Mouse (Mus musculus): ENCODE results near the gene Gm20509. TPM values are rescaled to one million over a fixed set of nuclear protein-coding genes. Genes with fewer than 3 reads are reported as not detected.

Gm20509 gene
- polyA plus RNA-seq, 1 experiment = not detected

GRCm38 (mm10) chr9:73154347-73154746 lies 52.1 kb downstream of the Gm20509 start:
- no peak overlapping the region for H3K4me3 ChIP-seq (ENCODE audit: low read depth, low read length)
- TF ChIP-seq POLR2A (IDR thresholded peaks at IDR 0.05; ENCODE audit: insufficient read depth, low read length) (no peak), CTCF (IDR thresholded peaks at IDR 0.05; ENCODE audit: low read depth, low read length) (no peak), EP300 (IDR thresholded peaks at IDR 0.05; ENCODE audit: insufficient read depth, low read depth, low read length) (no peak)
- H3K27me3 ChIP-seq (ENCODE audit: control insufficient read depth, insufficient read depth, low read length, poor library complexity, severe bottlenecking) = no peaks in the 10 kb centered on the region
- no peak overlapping the region for H3K9ac ChIP-seq (ENCODE audit: low read depth, poor library complexity, severe bottlenecking)
- no peaks in the 10 kb centered on the region for H3K36me3 ChIP-seq (ENCODE audit: control insufficient read depth, insufficient read depth, low read length, poor library complexity, severe bottlenecking)
- no peaks in the 10 kb centered on the region; the same call in 1 of the 2 replicates for H3K9me3 ChIP-seq (replicated peaks; ENCODE audit: control insufficient read depth, insufficient read depth, low read length, poor library complexity, severe bottlenecking)
- H3K4me1 ChIP-seq (ENCODE audit: control insufficient read depth, insufficient read depth, low read length) = no peaks in the 10 kb centered on the region
- no peak overlapping the region for H3K27ac ChIP-seq (ENCODE audit: insufficient read depth, low read length)

DNA sequence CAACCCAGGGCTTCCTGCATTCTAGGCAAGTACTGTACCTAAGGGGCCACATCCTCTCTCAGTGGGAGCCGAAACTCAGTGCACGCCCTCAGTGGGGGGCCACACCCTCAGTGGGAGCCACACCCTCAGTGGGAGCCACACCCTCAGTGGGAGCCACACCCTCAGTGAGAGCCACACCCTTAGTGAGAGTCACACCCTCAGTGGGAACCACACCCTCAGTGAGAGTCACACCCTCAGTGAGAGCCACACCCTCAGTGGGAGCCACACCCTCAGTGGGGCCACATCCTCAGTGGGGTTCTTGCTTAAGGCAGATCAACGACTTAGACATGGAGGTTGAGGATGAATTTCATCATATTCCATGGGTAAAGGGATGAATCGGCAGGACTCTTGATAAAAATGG lies 55.7 kb downstream of the Gm20509 start:
- Histone ChIP-seq H3K36me3 (ENCODE audit: control insufficient read depth, insufficient read depth, low read length, poor library complexity, severe bottlenecking) (no peaks in the 10 kb centered on the region), H3K27ac (ENCODE audit: insufficient read depth, low read length) (no peak overlapping the region; the same call in 1 of the 2 replicates), H3K27me3 (ENCODE audit: control insufficient read depth, insufficient read depth, low read length, poor library complexity, severe bottlenecking) (no peaks in the 10 kb centered on the region), H3K9ac (ENCODE audit: low read depth, poor library complexity, severe bottlenecking) (no peak overlapping the region), H3K9me3 (replicated peaks; ENCODE audit: control insufficient read depth, insufficient read depth, low read length, poor library complexity, severe bottlenecking) (no peaks in the 10 kb centered on the region), H3K4me1 (ENCODE audit: control insufficient read depth, insufficient read depth, low read length) (no peaks in the 10 kb centered on the region), H3K4me3 (ENCODE audit: low read depth, low read length) (no peak overlapping the region)
- TF ChIP-seq CTCF (IDR thresholded peaks at IDR 0.05; ENCODE audit: low read depth, low read length) (no peak), EP300 (IDR thresholded peaks at IDR 0.05; ENCODE audit: insufficient read depth, low read depth, low read length) (no peak), POLR2A (IDR thresholded peaks at IDR 0.05; ENCODE audit: insufficient read depth, low read length) (no peak)

DNA sequence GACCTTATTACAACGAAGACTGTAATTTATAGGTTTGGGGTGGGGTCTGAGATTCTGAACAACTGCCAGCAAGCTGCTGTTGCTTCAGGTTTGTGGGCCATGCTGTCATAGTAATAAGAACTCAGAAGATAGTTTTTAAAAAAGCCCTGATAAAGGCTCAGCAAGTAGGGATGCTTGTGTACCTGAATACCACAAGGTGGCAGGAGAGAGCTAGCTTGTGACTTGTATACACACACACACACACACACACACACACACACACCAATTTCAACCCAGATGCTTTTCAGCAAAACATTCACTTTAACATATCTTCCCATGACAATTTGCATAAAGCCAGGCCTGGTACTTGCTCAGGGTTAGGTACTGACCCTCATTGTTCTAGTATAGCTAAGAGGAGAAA lies 57.0 kb downstream of the Gm20509 start:
- TF ChIP-seq POLR2A (IDR thresholded peaks at IDR 0.05; ENCODE audit: insufficient read depth, low read length) = no peak
- no peak for TF ChIP-seq CTCF (IDR thresholded peaks at IDR 0.05; ENCODE audit: low read depth, low read length)
- no peak for TF ChIP-seq EP300 (IDR thresholded peaks at IDR 0.05; ENCODE audit: insufficient read depth, low read depth, low read length)
- H3K27ac ChIP-seq (ENCODE audit: insufficient read depth, low read length) = no peak overlapping the region
- H3K9ac ChIP-seq (ENCODE audit: low read depth, poor library complexity, severe bottlenecking) = no peak overlapping the region
- no peaks in the 10 kb centered on the region for H3K4me1 ChIP-seq (ENCODE audit: control insufficient read depth, insufficient read depth, low read length)
- no peaks in the 10 kb centered on the region for H3K9me3 ChIP-seq (replicated peaks; ENCODE audit: control insufficient read depth, insufficient read depth, low read length, poor library complexity, severe bottlenecking)
- H3K4me3 ChIP-seq (ENCODE audit: low read depth, low read length) = no peak overlapping the region
- no peaks in the 10 kb centered on the region for H3K27me3 ChIP-seq (ENCODE audit: control insufficient read depth, insufficient read depth, low read length, poor library complexity, severe bottlenecking)
- H3K36me3 ChIP-seq (ENCODE audit: control insufficient read depth, insufficient read depth, low read length, poor library complexity, severe bottlenecking) = no peaks in the 10 kb centered on the region

GRCm38 (mm10) chr9:73162571-73163333 lies 60.5 kb downstream of the Gm20509 start:
- no peaks in the 10 kb centered on the region for H3K36me3 ChIP-seq (ENCODE audit: control insufficient read depth, insufficient read depth, low read length, poor library complexity, severe bottlenecking)
- H3K9me3 ChIP-seq (replicated peaks; ENCODE audit: control insufficient read depth, insufficient read depth, low read length, poor library complexity, severe bottlenecking) = no peaks in the 10 kb centered on the region
- no peaks in the 10 kb centered on the region for H3K4me1 ChIP-seq (ENCODE audit: control insufficient read depth, insufficient read depth, low read length)
- peak; percentile 47 for TF ChIP-seq CTCF (IDR thresholded peaks at IDR 0.05; ENCODE audit: low read depth, low read length)
- no peak for TF ChIP-seq POLR2A (IDR thresholded peaks at IDR 0.05; ENCODE audit: insufficient read depth, low read length)
- H3K9ac ChIP-seq (ENCODE audit: low read depth, poor library complexity, severe bottlenecking) = no peak overlapping the region
- H3K4me3 ChIP-seq (ENCODE audit: low read depth, low read length) = no peak overlapping the region
- no peaks in the 10 kb centered on the region for H3K27me3 ChIP-seq (ENCODE audit: control insufficient read depth, insufficient read depth, low read length, poor library complexity, severe bottlenecking)
- H3K27ac ChIP-seq (ENCODE audit: insufficient read depth, low read length) = no peak overlapping the region

- no peak overlapping the region for H3K27ac ChIP-seq (ENCODE audit: insufficient read depth, low read length)
- H3K36me3 ChIP-seq (ENCODE audit: control insufficient read depth, insufficient read depth, low read length, poor library complexity, severe bottlenecking) = no peaks in the 10 kb centered on the region
- TF ChIP-seq EP300 (IDR thresholded peaks at IDR 0.05; ENCODE audit: insufficient read depth, low read depth, low read length) (no peak), POLR2A (IDR thresholded peaks at IDR 0.05; ENCODE audit: insufficient read depth, low read length) (no peak), CTCF (IDR thresholded peaks at IDR 0.05; ENCODE audit: low read depth, low read length) (no peak)
- no peak overlapping the region for H3K9ac ChIP-seq (ENCODE audit: low read depth, poor library complexity, severe bottlenecking)
- H3K4me3 ChIP-seq (ENCODE audit: low read depth, low read length) = no peak overlapping the region
- H3K9me3 ChIP-seq (replicated peaks; ENCODE audit: control insufficient read depth, insufficient read depth, low read length, poor library complexity, severe bottlenecking) = peaks cover 4% of the 10 kb centered on the region; the same call in 1 of the 2 replicates
- no peaks in the 10 kb centered on the region for H3K4me1 ChIP-seq (ENCODE audit: control insufficient read depth, insufficient read depth, low read length)
- H3K27me3 ChIP-seq (ENCODE audit: control insufficient read depth, insufficient read depth, low read length, poor library complexity, severe bottlenecking) = no peaks in the 10 kb centered on the region
Observed at GRCm38 (mm10) chr9:73165631-73166030, 63.4 kb downstream of the Gm20509 start.

Other genes with a start within 250 kb of the Gm20509 start
- 1.2 and 1.3 TPM in 2 replicates for gene Pygo1, start 176.8 kb upstream of the Gm20509 start, polyA plus RNA-seq (2011; ENCODE audit: insufficient read depth, insufficient read length, low read depth, missing spikeins)
- 2.3 and 2.4 TPM in 2 replicates for gene Dyx1c1, start 143.7 kb upstream of the Gm20509 start, polyA plus RNA-seq (2011; ENCODE audit: insufficient read depth, insufficient read length, low read depth, missing spikeins)
- not detected in 2 replicates for gene Gm44503, start 143.6 kb upstream of the Gm20509 start, polyA plus RNA-seq (2011; ENCODE audit: insufficient read depth, insufficient read length, low read depth, missing spikeins)
- gene Ccpg1os, start 117.1 kb upstream of the Gm20509 start, polyA plus RNA-seq (2011; ENCODE audit: insufficient read depth, insufficient read length, low read depth, missing spikeins) = 13.0 and 15.4 TPM in 2 replicates
- gene Ccpg1, start 117.0 kb upstream of the Gm20509 start, polyA plus RNA-seq (2011; ENCODE audit: insufficient read depth, insufficient read length, low read depth, missing spikeins) = 41.5 and 41.9 TPM in 2 replicates
- gene Pigb, start 62.1 kb upstream of the Gm20509 start, polyA plus RNA-seq (2011; ENCODE audit: insufficient read depth, insufficient read length, low read depth, missing spikeins) = 28.9 and 30.0 TPM in 2 replicates
- 16.1 and 18.2 TPM in 2 replicates for gene Rab27a, start 57.6 kb upstream of the Gm20509 start, polyA plus RNA-seq (2011; ENCODE audit: insufficient read depth, insufficient read length, low read depth, missing spikeins)
- gene Khdc3, start 634 bp upstream of the Gm20509 start, polyA plus RNA-seq (2011; ENCODE audit: insufficient read depth, insufficient read length, low read depth, missing spikeins) = 2.3 and 4.0 TPM in 2 replicates
- 144 and 146 TPM in 2 replicates for gene Rsl24d1, start 11.0 kb downstream of the Gm20509 start, polyA plus RNA-seq (2011; ENCODE audit: insufficient read depth, insufficient read length, low read depth, missing spikeins)

Measured in ES-Bruce4 (cell line).